Mouse (Mus musculus): ENCODE measurements around the gene Slit3.

Slit3 gene

DNA sequence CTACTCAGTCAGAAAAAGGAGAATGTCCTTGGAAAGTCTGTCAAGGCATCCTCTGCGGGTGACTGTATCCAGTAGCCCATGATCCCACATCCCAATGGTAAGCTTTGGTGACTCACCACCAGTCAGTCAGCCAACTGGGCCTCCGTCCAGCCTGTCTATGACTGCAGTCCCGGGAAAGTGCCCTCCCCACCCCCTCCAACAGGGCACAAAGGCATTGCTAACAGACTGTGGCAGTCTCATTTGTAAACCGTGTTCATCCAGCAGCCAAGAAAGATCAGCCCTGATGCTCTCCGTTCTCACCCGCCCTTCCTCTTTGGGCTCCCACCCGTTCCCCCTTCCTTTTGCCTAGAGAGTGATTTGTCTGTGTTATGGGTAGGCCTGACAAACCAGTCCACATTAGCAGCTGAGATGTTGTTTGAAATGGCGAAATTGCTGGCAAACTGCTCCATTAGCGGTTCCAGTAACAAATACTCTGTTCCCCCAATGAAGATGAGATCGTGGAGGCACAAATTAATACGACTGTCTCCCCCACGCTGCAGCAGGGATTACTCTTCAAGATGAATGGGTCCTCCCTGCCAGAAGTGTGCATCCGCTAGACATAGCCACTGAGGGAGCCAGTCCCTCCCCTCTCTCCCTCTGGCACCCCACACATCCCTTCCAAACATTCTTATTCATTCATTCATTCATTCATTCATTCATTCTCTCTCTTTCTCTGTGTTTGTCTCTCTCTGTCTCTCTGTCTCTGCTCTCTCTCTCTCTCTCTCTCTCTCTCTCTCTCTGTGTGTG, 466.3 kb downstream of the Slit3 start:
- peak; percentile 89 to 90 for DNase-seq (ENCODE audit: low spot score in 2 of 2)

DNA sequence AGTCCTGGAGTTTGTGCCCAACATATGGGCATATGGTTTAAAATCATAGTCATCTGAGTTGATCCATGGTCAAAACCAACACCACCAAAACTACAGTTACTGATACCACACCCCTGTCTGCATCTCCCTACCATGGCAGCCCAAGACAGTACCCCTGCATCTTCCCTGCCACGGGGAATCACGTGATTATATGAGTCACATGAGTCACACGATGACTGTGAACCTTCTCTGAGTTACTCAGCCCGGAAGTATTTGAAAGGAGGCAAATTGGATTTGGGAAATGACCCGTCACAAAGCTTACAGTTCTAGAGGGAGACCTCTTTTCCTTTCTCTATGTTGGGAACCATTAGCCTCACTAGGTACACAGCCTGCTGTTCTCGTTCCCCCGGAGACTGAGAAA, 468.9 kb downstream of the Slit3 start:
- no peak for DNase-seq (ENCODE audit: low spot score in 2 of 2)

DNA sequence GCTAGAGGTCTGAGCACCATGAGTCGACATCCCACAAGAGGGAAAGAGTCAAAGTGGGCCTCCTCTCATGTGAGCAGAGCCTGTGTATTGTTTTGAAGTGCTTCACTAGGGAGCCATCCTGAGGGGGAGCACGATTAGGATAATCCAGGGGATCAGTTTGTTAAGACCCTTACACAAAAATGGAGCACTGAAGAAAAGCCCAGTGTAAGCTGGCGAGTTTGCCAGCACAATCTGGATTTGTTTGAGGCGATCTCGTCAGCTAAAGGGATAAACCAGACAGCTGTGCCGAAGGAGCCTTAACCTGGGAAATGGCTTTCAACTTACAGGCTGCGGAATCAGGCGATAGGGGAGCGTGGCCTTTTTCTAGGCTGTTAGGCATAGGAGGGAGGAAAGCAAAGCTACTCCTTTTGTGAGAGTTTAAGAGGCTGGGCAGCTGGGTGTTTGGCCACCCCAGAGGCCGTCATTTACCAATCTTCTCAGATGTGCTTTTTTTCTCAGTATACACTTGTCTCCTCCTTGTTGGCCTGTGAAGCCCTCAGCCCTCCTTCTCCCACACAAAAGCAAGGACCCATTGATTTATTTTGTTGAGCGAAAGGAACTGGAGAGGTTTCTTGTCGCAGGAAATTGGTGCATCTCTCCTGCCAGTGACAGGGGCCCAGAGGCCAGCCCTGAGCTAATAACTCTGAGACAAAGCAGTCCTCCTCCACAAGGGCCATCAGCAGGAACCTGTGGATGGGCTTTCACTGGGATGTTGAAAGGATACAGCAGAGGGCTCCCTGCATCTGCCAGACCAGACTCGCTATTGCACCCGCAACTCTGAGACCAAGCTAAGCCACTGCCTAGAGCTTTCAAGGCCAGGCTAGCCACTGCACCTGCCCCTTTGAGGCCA, 472.4 kb downstream of the Slit3 start:
- DNase-seq (ENCODE audit: low spot score in 2 of 2): no peak

DNA sequence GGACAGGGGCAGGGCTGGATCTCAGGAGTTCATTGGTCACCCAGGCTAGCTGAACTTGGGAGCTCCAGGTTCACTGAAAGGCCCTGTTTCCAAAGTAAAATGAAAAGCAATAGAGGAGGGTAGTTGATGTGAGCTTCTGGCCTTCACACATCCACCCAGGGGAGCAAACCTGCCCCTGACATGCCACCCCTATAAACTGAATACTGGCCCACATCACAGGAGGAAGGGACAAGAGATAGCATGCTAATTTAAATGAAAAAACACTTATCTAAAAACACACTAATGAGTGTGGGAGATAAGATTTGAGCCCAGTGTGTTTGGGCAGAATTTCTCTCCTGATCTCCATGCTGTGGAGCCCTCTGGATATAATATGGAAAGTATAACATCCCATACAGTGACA, 475.0 kb downstream of the Slit3 start:
- DNase-seq (ENCODE audit: low spot score in 2 of 2): no peak

DNA sequence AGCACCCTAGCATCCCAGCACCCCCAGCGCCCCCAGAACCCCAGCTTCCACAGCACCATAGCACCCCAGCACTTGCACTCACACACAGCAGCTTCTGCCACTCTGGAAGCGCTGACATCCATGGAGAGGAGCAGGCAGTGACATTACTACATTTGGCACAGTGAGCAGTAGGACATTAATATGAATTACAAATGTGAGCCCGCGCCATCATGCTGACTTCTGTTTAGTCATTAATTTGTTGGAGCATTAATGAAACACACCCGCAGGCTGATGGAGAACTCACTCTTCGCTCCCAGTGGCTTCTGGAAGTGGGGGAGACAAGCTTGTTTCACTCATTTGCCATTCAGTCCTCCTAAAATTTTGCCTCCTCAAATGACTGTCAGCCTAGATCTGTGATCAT, 476.9 kb downstream of the Slit3 start:
- no peak for DNase-seq (ENCODE audit: low spot score in 2 of 2)

DNA sequence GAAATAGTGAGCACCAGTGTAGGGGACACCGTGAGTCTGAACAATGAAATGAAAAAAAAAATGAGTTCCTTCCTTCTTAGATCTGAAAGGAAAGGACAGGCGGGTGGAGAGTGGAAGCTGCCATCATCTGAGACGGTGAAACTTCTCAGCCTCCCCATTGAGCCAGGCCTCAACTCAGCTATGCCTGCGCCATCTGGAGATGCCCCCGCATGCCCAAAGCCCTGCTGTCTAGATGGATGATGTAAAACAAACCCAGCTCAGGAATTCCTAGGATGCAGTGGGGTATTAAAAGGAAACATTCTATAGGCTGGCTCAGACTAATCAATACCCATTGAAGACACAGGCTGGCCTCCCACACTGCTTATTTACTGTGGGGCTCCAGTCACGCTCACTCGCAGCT, 477.7 kb downstream of the Slit3 start:
- no peak for DNase-seq (ENCODE audit: low spot score in 2 of 2)

DNA sequence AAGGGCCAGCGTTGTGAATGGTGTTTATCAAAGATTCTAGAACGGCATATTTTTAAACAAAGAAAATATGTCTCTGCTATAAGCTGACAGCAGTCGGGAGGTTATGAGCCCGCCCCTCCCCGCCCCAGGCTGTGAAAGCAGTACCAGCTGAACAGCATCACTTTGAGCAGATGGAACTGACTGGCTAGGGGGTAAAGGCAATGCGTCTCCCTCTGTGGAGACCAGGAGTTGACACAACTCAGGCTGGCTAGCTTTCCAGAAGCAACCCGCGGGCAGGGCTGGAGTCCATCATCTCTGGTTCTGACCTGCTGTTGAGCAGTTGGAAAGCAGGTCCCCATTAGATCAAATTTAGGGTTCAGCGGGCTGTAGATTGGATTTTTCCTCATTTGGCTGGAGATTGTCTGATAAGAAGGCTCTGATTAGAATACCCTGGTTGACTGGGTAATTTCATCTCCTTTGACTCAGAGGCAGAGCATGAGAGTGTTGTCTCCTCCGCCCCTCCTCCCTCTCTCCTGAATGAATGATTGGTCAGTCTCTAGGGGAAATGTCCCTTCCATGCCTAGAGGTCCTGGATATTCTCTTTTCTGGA, 480.7 kb downstream of the Slit3 start:
- no peak for DNase-seq (ENCODE audit: low spot score in 2 of 2)

DNA sequence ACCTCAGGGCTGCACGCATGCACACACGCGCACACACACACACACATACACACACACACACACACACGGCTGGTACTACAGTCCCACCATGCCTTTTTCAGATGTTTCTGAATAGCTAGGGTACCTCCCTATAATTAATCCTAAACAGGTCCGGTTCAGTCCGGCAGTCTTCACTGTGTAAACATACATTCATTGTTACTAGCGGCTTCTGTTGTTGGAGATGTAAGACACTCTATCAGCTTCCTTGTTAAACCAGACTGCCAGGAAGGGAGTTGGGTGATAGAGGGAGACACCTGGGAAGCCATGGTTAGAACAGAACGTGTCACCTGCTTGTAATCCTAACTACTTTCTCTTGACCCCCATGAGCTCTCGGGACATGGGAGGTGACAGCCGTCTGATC, 481.6 kb downstream of the Slit3 start:
- no peak for DNase-seq (ENCODE audit: low spot score in 2 of 2)

DNA sequence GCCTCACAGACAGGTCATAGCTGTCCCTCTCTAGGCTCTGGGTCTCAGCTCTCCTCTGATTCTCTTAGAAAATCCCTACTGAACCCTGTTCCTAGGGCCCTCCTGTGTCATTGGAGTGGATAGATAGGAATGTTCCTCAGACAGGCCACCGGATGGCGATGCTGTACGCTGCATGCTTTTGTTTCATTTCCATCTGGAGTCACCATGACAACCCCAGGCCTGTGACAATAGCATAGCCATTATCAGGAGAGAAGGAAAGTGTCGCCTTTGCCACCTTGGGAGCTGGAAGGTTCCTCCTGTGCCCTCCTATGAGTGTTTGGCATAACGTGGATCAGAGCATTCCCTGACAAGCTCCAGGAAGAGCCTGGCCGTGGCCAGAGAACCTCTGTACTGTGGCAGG, 482.9 kb downstream of the Slit3 start:
- no peak for DNase-seq (ENCODE audit: low spot score in 2 of 2)

DNA sequence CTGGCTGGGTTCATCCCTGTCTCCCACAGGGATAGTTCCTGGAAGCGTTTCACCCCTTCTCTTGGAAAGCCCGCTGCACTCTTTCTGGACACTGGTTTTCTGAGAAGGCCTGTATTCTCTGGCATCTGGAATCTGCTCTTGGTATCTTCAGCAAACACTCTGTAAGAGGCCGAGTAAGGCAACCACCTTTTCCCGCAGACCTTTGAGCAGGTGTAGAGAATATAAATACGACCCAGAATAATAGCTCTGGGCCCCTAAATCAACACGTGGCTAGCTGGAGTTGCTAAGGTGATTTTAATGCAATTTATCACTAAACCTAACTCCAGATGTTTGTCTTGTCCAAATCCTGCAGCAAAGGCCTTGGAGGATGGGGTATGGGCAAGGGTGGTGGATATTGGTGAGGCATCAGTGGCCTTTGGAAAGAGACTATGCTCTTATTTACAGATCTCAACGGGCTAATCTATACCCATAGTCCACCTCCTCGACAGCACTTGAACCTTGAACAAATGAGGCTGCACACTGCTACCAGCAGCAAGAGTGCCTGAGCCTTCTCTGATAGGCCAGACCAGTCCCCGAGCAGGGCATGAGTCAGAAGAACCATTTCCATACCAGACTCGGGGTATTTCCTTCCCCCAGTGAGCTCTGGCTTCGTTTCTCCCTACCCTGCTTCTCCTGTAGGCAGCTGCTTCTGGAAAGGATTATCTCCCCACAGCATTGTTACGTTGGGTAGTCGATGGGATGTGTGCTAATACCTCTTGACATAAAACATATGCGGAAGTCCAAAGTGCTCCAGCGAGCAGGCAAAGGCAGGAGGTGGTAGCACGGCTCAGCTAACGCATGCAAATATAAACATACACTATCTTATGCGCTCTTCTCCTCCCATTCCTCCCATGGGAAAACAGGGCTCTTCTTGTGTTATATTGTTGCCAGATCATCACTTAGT, 484.1 kb downstream of the Slit3 start:
- no peak for DNase-seq (ENCODE audit: low spot score in 2 of 2)

DNA sequence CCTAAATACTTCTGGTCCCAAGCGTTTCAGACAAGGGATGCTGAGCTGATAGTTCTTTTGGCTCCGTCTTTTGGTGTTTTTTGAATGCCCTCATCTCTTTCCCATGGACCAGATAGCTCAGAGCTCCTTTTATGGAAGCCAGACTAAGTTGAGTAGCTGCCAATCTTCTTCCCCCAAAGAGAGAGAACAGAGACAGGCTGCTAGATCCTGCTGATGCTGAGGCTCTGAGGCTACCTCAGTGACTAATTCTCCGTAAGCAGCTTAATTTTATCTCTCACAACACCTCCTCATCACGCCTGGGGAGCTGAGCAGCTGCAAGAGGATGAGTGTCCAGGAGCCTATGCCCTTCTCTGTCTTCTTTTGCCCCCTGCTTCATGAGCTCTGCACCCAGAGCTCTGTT, 486.2 kb downstream of the Slit3 start:
- DNase-seq (ENCODE audit: low spot score in 2 of 2): no peak

DNA sequence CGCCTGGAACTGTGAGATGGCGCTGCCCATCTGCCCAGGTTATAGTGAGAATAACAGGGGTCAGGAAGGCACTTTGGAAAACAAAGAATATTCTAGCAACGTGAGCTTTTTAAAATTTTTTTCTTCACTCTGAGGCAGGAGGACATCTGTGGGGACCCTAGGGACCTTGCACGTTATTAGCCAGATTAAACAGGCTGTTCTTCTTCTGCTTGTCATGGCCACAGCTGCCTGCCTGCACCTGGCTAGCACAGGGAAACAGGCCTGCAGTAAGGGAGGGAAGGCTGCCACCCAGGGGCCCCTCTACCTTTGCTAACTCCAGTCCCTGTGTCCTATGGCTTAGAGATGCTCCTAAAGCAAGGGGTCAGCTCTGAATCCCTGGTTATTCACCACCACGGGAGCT, 487.8 kb downstream of the Slit3 start:
- DNase-seq (ENCODE audit: low spot score in 2 of 2): no peak

DNA sequence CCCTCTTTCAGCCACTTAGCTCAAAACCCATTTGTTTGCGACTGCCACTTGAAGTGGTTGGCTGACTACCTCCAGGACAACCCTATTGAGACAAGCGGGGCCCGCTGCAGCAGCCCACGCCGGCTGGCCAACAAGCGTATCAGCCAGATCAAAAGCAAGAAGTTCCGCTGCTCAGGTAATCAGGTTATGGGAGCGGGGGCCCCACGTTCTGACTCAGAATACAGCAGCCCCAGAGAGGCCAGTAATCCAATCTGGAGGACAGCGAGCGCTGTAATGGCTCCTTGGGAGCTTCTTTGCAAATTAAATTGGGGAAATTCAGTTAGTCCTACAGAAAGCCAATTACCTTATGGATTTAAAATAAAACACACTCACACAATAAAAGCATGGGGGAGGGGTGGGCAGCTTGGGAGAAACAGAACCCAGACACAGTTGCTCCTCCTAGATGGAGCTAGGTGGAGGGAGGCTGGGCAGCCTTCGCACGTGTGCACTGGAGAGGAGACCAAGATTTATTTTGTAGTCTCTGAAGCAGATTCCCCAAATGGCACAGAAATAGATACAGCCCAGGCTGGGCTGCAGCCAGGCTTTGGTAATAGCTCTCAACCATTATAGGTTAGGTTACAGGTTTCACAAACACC, 491.4 kb downstream of the Slit3 start:
- DNase-seq (ENCODE audit: low spot score in 2 of 2): no peak

DNA sequence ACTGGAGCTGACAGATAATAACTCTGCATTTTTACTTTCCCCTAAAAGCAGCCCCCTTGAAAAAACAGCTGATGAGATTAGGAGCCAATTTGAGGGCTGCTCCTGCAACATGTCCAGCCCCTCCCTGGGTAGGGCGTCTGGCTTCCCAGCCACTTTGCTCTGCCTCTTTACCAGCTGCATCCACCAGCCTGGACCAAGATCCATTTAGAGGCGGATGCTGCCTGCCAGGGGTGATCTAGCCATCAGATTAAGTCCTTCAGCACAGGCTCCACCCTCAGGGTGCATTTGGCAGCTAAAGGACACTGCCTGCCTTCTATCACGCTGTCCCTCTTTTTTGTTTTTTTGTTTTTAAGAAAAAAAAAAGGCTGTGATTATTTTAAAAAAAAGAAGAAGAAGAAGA, 493.5 kb downstream of the Slit3 start:
- DNase-seq (ENCODE audit: low spot score in 2 of 2): no peak

DNA sequence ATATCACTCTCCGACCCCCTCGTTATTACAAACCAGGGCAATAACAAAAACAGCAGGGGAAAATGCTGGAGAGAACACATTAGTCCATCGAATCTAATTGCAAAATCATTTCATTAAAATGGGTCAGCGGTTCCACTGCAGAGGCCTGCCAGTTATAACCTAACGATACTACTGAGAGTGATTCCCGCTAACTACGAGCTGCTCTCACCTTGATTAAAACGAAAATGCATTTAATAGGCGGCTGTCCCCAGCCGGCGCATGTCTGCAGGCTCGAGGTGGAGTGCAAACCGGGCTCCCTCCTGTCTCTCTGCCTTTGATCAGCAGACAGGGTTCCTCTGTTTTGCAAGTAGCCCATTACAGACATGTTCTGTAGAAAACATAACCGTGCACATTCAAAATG, 498.4 kb downstream of the Slit3 start:
- no peak for DNase-seq (ENCODE audit: low spot score in 2 of 2)

DNA sequence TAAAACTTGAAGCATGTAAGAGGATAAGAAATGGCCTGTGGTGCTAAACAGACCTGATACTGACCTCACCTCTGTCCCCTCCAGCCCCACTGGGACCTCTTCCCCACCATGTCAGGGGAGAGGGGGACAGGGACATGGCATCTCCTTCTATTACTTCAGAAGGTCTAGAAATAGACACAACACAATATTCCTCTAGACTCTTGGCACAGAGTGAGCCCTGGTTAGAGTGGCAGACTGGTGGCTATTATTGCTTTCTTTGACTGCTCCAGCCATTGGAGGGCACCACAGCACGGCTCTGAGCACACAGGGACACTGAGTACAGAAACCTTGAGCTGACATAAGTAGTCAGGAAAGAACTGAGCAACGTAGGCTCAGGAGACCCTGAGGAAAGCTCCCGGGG, 501.7 kb downstream of the Slit3 start:
- no peak for DNase-seq (ENCODE audit: low spot score in 2 of 2)

DNA sequence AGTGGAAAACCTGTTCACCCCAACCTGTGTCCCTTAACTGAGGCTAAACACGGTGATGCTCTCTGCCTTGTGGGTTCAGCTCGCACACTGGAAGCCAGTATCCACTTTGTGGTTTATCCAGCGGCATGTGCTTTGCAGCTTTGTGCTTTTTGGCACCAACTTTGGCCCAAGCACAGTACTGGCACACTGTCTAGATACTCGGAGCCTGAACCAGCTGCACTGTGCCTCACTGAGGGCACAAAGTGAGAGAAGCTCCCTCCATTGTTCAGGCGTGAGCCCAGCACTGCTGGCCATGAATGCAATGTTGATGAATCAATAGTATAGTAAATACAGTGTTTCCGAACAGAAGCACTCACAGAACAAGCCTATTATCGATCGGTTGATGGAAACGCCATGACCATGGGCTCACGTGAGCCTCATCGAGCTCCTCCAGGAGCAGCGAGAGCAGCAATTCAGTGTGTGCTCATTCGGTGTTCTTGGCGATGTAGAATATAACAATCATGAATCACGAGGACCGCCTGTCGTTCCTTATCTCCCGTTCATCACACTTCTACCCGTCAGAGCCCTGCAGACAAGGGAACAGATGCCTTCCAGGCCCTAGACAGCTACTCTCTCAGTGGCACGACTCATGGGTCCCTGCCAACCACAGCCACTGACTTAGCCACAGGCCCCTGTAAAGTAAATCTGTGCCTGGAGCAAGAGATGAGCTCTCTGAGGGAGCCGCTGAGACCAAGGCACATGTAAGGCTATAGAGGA, 503.7 kb downstream of the Slit3 start:
- peak; percentile 54 to 60 for DNase-seq (ENCODE audit: low spot score in 2 of 2)

DNA sequence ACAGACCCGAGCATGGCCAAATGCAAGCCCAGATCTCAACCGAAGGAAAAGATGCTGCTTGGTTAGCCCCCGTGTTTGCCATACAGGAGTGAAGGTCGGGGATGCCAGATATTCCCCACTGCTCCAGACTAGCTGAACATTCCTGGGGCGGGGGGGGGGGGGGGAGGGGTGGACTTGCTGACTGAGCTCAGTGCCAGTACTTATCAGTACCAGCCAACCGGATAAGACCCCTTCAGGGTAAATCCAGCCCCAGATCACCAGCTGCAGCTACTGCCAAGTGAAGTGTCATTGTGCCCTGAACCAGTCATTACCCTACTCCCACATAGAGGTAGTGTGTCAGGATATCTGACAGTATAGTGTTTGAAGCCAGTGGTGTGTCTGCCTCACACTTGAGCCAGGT, 504.6 kb downstream of the Slit3 start:
- DNase-seq (ENCODE audit: low spot score in 2 of 2): no peak

DNA sequence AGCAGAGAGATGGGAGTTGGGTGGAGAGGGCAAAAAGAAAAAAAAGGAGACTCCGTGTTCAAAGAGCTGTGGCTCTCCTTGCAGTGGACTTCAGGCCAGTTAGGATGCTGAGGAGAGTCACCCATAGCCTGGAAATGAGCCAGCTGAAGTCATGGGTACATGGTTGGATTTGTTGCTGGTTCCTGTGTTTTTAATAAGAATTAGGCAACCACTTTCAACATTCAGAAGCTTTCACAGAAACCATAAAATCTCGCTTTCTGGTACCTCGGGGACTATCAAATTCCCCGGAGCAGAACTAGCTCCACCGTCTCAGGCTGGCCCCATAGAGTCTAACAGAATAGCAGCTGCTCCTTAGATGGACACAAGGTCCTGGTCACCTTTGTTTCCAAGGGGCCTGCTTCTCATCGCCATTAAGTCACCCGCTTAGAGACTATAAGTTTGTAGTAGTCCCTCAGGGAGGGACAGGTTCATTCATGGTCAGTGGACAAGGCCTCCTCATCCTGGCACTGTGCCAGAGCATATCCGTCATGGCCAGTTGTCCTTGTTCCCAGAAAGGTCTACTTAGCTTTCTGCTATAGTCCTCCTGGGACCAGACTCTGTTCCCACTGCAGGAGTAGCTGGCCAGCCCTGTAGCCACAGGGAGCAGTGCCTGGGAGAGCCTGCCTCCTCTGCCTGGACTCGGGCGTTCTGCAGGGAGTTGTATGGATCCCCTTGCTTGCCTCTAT, 505.3 kb downstream of the Slit3 start:
- peak in 1 of 2 experiments; percentile 39 for DNase-seq (ENCODE audit: low spot score in 2 of 2)

DNA sequence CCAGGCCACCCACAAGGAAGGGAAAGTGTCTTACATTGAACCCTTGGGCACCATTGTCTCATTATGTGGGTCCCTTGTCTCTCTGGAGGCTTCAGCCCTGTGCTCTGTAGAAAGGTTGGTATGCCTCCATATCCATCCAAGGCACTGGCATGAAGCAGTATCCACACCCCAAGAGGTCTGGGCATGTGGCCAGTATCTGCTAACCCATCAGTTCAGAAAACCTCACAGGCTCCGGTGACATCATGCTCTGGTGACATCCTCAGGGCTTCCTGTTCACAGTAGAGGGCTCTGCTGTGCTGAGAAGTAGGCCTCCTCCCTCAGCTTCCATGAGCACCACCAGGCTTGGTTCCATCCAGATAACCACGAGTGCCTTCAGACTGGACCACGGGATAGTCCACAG, 506.8 kb downstream of the Slit3 start:
- no peak for DNase-seq (ENCODE audit: low spot score in 2 of 2)
